Mouse (Mus musculus) WW6 (cell line): ENCODE results near the gene Ccser1.

Experiments
- DNase-seq: peaks from one replicate; pipeline ENCODE4 v3.0.0-alpha.2; 2013; ENCODE audit warnings: low read depth, low spot score

Ccser1 gene

DNA sequence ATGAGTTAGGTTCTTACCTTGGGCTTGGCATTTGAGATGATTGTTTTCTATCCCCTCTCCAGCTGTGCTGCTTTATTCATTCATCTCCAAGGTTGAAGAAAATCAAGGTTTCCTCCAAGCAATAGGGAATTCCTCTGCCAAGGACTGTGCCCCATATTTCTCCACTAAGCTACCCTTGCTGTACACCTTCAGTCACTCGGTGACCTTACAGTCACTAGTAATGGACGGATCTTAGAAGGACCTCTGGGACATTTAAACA lies 251.5 kb downstream of the Ccser1 start:
- no peak for DNase-seq

DNA sequence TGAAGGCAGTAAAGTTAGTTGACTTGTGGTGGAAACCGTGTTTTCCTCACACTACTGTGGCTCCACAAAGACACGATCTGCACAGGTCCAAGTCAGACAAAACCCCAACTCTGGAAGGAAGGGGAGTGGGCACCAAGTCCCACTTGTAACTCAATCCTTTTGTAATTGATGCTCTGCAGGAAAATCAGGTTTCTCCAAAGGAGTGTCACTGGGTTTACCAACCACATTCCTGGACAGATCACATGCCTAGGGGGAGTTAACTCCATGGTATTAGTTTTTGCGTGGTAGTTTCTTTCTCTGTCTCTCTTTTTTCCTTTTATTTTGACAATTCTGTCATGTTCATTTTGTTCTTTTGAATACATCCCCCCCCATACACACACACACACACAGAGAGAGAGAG lies 252.0 kb downstream of the Ccser1 start:
- no peak for DNase-seq

DNA sequence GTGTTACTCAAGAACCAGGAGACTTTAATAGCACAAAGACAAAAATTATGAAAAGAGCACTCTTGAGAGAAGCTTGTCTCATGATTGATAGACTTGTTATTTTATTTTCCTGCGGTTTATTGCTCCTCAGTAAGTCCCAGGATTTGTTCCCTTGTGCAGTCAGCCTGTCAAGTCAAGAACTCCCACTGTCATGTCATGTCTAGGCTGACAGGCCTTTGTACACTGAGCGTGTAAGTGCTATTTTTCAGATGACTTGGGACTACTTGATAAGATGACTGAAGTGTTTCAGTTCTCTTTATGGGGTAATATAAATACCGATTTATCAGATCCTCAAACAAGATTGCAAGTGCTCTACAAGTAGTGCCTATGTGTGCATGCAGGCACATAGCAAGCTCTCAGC lies 252.6 kb downstream of the Ccser1 start:
- DNase-seq = no peak

DNA sequence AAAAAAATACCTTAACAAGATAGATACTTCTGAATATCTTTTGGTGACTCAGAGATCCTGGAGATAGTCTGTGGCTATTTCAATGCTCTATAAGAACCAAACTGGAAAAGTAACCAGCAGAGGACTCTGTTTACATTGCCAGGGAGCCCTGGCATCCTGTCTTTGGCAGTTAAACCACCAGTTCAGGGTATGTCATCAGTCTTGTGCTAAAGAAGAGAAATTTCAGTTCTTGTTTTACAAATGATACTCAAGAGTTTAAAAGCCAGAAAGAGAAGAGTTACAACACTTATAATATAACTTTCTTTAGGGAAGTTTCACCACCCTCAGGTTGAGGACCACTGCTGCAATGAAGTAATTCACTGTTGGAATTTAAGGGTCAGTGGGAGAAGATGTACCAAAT lies 258.0 kb downstream of the Ccser1 start:
- no peak for DNase-seq

DNA sequence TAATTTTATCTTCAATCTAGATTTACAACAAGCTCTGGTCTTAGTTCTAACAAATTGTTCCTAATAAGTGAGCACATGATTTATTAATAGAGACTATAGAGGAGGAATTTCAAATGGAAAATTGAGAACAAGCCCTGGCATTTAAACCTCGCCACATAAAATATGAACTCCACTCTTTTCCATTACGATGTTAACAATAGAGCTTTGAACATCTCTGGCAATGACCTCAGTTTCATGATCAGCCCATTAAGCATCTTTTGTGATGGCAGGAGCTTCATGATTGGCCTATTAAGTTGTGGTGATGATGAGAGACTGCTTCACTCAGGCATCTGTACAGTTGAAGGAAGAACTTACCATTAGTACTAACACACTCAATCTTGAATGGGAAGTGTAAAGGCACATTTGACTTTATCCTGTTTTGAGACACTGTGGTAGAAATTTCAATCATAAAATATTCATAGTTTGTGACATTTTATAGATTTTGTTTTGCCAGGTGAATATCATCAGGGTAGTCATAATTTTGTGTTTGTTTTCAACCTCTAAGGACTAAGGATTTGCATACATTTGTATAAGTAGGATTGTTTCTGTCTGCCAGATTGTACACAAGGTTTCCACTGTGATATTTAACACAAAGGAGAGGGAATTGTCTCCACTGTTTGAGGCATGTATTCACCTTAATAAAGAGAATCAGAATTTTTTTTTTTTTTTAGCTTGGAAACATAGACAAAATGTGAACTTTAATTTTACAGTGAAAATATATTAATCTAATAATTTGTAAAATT lies 291.4 kb downstream of the Ccser1 start:
- DNase-seq = no peak

DNA sequence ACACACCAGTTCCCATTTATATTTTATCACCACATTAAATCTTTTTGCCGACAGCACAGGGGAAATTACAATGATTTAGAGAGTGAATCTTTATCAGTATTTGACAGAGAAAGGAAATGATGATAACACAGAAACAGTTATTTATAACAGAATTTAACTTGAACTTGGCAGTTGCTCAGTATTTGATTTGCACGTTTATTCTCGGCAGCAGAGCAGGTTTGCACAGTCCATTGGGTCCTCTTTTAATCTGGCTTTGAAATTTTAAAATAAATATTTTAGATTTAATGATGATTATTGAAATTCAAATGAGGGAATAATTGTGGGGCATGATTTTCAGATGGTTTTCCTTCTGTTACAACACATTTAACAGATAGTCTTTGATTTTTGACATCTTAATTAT lies 305.2 kb downstream of the Ccser1 start:
- no peak for DNase-seq

DNA sequence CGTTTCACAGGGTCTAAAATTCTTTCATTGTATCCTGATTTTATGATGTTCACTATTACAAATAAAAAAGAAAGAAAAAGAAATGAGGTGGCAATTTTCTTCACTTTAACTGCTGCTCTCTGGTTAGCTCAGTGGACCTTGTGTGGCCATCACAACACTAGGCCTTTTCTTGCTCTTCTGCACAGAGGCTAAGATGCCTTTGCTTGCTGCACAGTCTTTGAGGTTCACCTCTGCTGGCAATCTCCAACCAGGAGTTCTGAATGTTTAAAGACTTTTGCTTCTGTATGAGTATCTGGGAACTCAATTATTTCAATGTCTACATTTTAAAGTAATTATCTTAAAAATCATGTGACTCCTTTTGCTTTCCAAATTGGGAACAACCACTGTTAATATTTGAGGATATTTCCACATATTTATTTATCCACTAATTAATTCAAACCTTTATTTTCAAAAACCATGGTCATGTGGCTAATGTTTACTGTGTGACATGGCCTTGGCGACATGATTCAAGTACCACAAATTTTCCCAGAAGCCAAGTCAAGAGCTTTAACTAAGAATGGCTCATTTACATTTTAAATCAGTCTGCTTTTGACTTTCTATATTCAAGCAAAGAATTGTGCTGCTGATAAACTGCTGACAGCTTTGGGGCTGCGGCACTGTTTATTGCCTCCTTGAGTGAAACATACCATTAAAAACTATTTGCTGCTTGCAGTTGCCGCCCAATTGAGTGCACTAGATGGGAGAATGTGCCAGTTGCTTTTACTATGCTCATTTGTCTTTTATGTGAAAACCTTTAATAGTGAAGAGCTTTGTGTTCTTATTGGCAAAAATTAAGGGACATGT lies 312.1 kb downstream of the Ccser1 start:
- DNase-seq = no peak

DNA sequence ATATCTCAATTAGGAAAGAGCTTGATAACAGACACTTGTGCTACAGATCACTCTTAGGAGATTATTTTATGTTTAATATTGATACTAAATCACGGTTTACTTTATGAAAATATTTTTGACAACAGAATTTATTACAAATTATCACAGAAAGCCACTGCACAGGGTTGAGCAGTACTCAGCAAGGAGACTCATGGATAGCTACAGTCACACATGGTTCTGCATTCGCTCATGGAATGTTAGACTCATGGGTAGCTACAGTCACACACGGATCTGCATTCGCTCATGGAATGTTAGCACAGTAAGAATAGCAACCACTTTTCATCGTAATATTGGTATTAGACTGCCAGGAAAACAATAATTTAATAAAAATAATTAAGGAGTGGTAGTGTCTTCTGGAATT lies 313.3 kb downstream of the Ccser1 start:
- DNase-seq = no peak

DNA sequence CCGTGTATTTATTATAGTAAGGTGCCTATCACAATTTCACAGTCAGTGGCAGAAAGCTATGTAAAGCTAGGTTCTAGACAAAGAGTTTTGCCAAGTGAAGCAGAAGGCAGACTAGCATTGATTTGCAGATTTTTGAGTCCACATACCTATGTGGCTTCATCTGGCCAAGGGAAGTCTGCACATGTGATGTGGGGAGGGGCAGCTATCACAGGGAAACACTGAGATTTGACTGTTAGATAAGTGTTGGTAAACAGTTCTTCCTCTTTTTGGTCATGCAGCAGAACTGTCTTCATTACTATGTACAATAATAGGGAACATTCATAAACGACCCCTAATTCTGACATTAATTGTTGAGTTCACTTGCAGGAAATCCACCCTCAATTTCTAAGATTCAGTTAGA lies 335.2 kb downstream of the Ccser1 start:
- no peak for DNase-seq

DNA sequence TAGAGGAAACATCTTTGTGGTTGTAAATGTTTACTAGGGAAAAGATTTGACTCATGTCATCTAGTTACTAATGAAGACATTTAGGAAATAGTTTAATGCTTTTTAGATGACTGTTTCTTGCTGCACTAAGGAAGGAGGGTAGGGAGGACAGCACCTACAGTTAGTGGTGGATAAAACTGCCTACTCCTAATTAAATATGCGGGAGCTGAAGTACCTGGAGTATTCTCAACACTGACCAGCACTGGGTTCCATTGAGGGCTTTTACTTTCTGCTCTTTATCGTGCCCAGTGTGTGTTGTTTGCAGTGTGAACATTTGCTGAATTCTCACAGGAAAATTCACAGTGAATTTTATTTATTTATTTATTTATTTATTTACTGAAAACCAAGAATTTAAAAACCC lies 341.5 kb downstream of the Ccser1 start:
- DNase-seq = no peak

DNA sequence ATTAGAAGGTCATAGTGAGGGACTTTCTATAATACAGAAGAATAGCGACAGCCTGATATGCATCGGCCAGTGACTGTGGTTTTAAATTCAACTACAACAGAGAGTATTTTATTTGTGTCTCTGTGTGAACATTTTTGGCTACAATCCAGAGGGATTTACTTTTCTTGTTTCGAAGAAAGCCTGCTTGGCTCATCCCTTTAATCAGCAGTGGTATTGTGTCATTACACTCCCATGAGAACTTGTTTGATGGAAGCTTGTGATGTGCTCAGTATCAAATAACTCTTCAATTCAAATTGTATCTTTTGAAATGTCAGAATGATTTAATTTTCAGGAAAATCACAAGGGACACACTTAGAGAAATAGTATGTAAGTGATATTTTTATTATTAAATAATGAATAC lies 342.0 kb downstream of the Ccser1 start:
- DNase-seq = no peak

DNA sequence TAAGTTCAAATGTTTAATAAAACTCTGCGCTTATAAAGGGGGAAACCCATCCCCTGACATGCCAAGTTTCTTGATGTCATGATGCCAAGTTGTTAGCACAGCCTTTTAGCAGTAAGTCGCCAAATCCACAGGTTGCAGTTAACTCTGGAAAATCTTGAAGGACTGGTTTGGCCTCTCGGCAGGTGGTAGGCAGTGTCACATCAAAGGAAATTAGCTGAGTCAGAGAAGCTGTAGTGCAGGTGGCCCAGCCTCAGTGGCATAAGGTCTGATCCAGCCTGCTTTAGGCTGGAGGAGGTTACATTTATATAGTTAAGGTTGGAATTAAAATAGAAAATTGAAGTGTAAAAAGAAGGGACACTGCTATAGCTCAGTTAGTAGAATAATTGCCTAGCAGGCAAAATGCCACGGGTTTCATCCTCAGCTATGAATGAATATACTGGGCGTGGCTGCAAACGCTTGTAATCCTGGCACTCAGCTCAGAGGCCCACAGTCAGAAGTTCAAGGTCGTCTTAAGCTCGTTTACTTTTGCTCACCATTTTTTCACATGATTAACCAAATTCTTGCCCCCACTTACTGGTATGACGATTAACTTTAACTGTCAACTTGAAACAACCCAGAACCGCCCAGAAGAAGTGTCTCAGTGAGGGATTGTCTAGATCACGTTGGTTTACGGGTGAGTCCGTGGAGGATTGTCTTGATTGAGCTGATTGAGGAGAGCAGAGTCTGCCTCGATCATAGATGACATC lies 343.8 kb downstream of the Ccser1 start:
- DNase-seq = peak; percentile 9

DNA sequence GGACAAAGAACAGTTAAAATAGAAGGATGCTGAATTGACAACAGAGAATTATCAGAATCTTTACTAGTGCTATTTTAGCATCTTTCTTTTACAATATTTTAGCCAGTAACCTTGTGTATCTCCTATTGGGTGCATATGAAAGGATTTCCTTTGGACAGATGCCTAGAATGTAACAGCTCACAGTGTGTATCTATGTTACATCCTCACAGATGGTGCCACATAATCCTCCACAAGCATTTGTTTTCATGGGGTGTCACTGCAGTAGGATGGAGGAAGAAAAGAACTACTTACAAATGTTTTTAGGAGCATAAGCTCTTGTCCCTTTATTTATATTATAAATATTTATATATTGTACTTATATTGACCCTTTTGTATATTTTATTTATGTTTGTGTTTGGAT lies 360.6 kb downstream of the Ccser1 start:
- no peak for DNase-seq

DNA sequence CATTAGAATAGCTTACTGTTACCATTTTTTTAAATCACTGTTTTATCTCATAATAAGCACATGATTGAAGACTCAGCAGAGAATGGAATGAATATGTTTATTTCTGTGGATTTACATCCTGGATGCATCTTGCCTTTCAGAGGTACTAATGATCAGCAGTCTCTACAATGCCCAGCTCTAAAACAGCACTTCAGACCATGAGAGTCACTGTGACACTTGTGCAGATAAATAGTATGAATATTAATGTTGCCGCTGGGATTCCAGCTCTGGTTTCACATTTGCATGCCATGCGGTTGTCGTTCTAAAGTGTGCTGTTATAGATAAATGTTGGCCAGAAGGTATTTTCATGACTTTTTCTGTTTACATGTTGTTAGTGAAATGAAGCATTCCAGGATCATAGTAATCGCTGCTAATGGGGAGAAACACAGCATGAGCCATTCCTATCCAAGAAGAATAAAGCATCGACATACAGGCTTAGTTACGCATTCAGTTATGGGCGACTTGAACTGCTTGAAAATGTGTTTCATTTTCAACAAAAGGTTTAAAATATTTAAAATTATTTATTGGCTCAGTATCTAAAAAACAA lies 363.4 kb downstream of the Ccser1 start:
- DNase-seq = no peak

DNA sequence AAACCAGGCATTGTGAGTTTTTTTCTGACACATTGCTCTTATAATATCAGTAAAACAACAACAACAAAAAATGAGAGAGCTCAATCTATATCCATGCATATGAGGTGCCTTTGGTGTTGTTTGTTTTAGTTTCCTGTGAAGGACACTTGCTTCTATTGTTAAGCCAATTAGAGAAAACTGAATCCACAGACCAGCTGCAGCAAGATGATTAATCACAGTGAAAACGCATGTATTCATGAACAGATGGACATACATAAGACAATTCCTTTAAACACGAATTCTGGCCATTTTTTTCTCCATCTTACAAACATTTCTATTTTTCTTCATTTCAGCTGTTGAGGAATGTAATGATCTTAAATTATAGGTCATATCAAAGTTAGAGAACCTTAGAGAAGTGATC lies 387.4 kb downstream of the Ccser1 start:
- DNase-seq = no peak

DNA sequence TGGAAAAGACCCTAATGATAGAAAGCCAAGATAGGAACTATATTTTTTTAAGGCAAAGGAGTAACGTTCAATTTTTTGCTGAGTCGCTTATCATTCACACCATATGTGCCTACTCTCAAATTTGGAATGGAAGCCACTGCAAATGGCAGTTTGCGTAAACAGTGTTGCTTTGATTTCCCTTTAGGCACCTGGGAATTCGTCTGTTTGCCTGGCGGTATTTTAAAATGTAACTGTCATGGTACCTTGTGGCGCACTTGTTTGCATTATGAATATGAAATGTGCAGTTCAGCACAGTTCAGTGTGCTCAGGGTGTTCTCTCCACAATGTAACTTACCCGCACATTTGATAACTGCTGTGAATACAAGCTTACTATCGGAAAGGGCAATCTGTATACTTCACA lies 387.8 kb downstream of the Ccser1 start:
- no peak for DNase-seq

DNA sequence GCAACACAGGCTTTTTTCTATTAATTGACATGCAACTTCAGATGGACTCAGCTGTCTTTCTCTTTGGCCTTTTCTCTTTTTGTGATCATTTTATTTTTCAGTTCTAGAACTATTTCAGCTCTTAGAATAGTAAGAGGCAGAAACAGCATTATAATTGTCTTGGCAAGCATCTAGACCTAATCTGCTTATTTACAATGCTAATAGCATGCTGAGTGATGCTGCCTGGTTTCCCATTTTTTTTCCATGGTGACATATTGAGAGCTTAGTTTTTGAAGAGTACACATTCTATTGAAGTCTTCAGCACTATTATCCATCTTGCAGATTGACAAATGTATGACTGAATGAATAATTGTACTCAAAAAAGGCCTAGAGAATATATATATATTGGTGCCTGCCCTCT lies 401.6 kb downstream of the Ccser1 start:
- DNase-seq = no peak

DNA sequence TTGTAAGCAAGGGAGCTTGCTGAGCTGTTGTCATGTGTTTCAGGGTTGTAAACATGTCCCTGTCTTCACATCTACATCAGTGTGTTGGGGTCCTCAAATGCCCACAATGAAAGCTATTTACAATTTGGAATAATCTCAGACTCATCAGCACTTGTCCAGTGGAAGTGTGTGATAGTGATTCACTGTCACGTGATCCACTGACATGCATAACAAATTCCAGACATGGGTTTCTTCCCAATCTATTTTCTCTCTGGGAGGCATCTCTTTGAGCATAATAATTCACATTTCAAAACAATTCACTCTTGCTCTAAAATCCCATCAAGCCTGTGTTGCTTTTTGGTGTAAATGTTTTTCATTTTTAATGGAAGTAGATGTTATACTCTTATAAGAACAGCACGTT lies 408.9 kb downstream of the Ccser1 start:
- no peak for DNase-seq

DNA sequence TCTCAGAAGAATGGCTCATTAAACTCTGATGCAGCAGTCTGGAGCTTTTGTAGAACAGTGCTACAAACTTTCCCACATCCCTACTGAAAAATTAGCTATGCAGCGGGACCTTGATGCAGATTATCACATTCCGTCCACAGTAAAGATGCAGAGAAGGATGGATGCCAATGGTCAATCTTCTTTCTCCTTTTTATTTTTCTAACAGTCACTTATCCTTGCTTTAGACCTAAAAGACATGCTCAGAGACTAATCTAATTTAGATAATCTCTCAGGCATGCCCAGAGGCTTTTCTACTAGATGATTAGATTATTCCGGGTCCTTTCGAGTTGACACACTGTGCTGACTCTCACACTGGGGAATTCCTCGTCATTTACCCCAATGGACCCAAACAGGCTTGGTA lies 421.8 kb downstream of the Ccser1 start:
- no peak for DNase-seq

DNA sequence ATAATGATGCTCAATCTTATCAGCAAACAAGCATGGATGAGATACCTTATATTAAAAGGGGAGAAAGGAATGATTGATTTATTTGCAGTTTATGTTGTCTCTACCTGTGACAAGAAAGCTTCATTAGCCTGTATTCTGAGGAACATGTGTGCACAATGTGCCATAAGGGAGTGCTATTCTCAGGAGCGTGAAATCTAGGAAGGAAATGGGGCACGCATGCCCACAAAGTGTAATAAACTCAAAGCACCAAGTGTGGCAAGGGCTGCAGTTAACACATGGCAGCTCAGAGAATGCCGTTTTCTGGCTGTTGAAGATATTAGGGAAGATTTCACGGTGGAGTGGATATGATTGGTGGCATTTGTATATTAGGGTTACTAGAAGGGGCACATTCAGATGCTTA lies 434.8 kb downstream of the Ccser1 start:
- DNase-seq = no peak

DNA sequence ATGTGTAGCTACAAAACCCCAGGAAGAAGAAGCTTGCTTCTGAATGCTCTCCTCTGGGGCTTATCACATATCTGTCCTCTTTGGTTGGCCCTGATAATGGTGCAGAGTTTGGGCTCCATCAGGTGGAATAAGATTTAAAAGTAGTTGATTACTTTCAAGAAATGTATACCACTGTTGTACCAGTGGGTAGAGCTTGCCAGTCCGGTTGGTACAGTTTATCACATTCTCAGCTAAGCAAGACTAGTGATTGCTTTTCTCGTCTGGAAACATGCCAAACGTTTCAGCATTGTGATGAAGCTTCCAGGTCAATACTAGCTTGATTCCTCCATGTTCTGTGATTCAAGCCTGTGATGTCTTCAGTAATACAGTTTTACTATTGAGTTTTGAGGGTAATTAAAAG lies 441.6 kb downstream of the Ccser1 start:
- DNase-seq = no peak

DNA sequence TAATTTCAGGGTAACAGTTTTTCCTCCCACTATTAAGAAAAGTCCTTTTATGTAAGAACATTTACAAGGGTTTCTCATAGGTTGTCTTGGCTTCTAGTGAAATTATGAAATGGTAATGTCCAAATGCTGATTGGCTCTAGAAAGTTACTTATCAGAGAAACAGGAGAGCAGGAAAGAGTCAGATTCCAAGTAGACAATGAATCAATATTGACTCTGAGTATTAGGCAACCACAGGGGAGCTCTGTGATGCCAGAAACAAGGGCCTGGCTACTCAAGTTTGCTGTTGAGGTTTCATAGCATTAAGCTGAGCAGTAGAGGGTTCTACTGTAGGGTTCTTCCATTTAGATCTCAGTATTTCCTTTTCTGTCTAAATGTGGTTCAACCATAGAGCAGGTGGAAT lies 481.3 kb downstream of the Ccser1 start:
- no peak for DNase-seq
